Mouse (Mus musculus) stomach, postnatal 0 days (tissue): ENCODE results near the gene Srsf6.

Source experiments
- CTCF ChIP-seq: IDR thresholded peaks from 2 replicates; pipeline ENCODE4 v1.5.1; 2016; ENCODE audit warnings: antibody characterized with exemption, low read depth, mild to moderate bottlenecking, moderate library complexity
- EP300 ChIP-seq: optimal IDR thresholded peaks from 2 replicates; pipeline ENCODE3; 2016; ENCODE audit warnings: antibody characterized with exemption

DNA sequence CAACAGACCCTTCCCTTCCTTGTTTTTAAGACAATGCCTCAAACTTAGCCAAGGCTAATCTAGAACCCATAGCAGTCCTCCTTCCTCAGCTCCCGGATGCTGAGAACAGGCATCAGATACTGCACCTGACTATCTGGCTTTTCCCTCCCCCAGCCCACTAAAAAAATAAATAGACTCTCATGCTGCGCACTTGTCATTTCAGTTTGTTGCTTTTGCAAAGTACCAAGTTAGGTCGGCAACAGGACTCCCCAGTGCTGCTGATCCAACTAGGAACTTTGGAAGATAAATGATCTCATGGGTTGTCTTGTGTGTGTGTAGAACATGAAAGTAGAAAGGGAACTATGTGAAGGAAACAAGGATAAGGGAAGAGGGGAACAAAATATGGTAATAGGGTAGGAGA, 1.6 kb upstream of the Srsf6 start:
- TF ChIP-seq CTCF (no peak), EP300 (no peak)
